Mouse (Mus musculus) frontal cortex, postnatal 25 days (tissue): Measurements from ENCODE around the gene Qrich2.
"Not testable (repeated sequence)": the region's sequence is repeated elsewhere in the genome, so short reads cannot be mapped to it uniquely, and the experiment has no call there.

Experiments
- DNase-seq, 2 experiments: peaks; one replicate each; pipeline ENCODE4 v3.0.0; 2022; ENCODE audit warnings: low spot score in 2 of 2

Qrich2 gene

GRCm38 (mm10) chr11:116412028-116412827, 53.8 kb downstream of the Qrich2 start:
- DNase-seq = no peak

DNA sequence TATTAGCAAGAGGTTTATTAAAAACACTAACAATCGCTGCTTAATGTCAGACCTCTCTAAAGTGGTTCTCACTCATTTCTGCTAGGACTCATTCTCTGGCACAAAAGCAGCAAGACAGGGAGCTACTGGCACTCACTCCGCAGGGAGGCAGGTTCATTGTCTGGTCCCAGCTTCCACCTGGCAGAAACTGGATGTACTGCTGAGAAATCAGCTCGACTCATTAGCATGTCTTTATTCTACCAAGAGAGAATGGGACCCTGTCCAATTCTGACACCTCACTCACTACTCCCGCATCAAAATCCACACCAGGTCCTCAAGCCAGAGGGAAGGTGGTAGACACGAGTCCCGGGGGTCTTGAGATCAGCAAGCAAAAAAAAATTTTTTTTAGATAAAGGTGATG, 54.5 kb downstream of the Qrich2 start:
- no peak for DNase-seq

DNA sequence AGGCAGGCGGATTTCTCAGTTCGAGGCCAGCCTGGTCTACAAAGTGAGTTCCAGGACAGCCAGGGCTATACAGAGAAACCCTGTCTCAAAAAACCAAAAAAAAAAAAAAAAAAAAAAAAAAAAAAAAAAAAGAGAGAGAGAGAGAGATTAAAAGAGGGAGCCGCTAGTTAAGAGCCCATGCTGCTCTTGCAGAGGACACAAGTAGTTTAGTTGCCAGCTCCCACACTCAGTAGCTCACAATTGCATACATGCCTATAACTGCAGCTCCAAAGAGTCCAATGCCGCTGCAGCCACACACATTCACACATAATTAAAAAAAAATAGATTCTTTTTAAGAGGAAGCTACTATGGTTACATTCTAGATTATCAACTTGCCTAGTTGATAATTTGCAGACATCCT, 55.6 kb downstream of the Qrich2 start:
- DNase-seq = not testable (repeated sequence)

- no peak for DNase-seq
Observed at GRCm38 (mm10) chr11:116409008-116409407, 57.0 kb downstream of the Qrich2 start.

DNA sequence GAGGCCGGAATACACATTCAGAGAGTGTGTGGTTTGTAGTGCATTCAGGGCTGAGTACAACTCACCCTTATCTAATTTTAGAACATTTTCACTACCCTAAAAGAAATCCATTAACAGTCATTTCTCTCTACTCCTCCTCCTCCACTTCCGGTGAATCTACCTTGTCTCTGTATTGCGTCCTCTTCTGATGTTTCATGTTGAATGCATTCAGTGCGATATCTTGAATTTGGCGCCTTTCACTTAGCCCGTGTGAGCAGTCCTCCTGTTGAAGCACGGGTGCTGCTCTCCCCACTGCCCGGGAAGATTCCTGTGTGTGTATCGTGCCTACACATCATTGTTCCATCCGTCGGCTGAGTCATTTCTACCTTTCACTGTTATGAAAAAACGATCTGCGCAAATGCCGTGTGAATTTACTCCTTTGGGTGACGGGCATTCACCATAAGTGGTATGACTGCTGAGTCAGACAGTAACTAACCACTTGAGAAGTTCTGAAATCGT, 59.8 kb downstream of the Qrich2 start:
- DNase-seq = no peak

GRCm38 (mm10) chr11:116405601-116406000, 60.4 kb downstream of the Qrich2 start:
- no peak for DNase-seq

- no peak for DNase-seq
Observed at GRCm38 (mm10) chr11:116400560-116400959, 65.5 kb downstream of the Qrich2 start.

DNA sequence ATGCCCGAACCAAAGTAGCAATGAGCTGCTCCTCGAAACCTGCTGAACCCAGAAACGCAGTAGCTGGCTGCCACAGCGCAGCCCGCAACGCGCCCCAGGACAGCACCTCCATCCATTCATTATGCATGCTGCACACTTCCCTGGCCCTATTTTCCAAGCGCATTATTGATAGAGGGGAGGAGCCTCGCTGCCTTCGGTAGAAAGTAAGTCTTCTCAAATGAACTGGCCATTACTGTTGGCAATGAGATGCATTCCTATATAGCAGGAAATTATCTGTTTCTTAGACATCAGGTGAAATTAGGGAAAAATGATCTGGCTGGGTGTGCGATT, 67.7 kb downstream of the Qrich2 start:
- no peak for DNase-seq

DNA sequence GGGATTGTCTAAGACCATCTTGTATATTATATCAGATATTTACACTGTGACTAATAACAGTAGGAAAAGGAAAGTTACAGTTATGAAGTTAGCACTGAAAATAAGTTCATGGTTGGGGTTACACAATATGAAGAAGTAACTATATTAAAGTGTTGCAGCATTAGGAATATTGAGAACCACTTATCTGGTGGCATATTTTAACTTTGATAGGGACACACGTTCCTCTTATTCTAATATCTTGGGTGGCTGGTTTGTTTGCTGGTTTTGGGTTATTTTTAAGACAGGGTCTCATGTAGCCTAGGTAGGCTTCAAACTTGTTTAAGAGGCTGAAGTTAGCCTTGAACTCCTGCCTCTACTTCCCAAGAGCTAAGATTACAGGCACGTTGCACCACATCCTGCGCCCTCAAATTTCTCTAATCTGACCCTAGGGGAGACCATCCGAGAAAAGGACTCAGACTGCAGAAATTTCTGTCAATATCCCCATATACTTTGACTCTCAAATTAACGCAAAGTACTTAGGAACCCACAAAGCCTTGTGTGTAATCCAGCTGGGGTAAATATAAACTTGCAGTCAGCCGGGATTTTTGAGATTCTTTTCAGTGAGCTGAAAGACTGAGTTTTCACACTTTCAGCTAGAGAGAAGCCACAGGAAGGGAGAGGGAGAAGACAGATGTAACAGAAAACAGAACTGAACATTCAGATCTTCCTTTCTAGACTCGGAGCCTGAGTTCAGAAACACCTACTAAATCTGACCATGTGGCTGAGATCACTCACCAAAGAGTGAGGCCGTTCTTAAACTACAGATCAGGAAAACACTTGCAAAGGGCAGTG, 68.3 kb downstream of the Qrich2 start:
- DNase-seq = no peak

- DNase-seq = no peak
Observed at GRCm38 (mm10) chr11:116396934-116397330, 69.1 kb downstream of the Qrich2 start.

GRCm38 (mm10) chr11:116396276-116396933, 69.6 kb downstream of the Qrich2 start:
- no peak for DNase-seq

DNA sequence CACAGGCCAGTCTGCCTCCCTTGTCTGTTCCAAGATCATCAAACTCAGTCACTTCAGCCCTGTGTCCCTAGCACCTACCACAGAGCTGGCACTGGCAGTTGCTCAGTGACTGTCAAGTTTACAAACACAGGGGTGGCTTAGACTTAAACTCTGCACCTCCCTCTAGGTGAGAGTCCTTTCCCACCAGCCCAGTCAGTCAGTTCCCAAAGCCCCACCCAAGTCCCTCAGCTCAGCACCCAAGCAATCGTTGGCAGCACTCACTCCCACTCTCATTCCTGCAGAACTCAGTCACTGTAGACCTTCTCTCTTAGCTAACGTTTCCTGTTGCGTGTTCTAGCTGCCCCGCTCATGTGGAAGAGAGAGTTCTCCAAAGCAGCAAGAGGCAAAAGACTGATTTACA, 71.3 kb downstream of the Qrich2 start:
- no peak for DNase-seq
